Mouse (Mus musculus): Measurements from ENCODE around the gene Foxk2. TPM values are rescaled to one million over a fixed set of nuclear protein-coding genes. Genes with fewer than 3 reads are reported as not detected.

Foxk2 gene
- total RNA-seq (2015), result 24.8 and 28.9 TPM in 2 replicates
- 20.9 and 23.1 TPM in 2 replicates for total RNA-seq (2017)

DNA sequence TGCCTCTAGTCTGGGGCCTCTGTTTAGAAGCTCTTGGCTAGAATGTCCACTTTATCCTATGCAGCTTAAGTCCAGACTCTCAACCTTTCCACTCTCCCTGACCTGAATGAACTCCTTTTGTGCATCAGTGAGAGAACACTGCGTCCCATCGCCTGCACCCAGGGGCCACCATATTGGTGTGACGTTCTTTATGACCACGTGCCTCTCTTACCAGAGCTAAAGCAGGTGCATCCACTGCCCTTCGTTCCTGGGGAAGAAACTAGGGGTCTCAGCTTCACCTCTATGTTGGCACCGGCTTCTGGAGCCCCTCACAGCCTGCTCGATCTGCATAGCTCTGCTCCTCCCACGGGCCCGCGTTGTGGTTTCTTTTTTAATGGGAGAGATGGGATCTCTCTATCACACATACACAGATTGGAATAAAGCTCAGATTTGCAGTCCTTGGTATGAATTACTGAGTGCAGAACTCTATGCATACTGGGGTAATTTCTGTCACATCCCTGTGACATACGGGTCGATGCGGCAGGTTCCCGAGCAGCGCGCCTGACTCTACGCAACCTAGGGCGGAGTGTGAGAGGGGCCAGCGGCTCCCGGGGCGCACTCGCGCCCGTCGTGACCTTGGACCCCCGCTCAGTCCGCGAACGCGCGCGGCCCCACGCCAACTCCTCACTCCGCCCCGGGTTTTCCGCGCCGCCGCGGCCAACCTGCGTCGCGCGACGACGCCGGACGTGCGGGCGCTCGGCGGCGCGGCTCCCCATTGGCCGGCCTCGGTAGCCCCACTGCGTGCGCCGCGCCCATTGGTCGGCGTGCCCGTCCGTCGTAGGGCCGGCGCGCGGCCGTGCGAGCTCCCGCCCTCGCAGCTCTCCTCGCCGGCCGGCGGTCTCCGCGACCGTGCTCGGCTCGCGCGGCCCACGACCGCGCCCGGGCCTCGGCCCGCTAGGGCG, at the start of gene Foxk2:
Gene Foxk2, plus strand, starts transcription at position 831 of the 941 bp plus-strand sequence.
- peak; percentile 96 for ATAC-seq (replicated peaks; ENCODE audit: poor library complexity)

DNA sequence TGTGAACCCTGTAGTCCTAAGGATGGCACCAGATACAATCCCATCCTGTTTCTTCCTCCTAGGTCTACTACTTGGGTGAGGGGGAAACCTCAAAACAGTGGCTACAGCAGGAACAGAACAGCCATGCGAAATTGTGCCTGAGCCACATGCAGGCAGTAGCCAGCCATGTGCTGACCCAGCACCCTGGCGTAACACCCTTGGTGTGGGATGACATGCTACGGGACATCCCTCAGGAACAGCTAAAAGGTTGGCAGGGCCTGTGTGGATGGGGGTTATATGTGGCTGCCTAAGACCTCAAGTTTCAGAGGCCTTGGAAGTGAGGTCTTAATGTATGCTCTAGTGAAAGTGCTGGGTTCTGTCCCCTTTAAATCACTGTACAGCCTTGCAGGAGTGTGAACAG, 43.0 kb upstream of the Foxk2 start:
- ATAC-seq (replicated peaks; ENCODE audit: poor library complexity), result no peak

GRCm38 (mm10) chr11:121219776-121220175, 40.0 kb upstream of the Foxk2 start:
- no peak for ATAC-seq (replicated peaks; ENCODE audit: poor library complexity)

DNA sequence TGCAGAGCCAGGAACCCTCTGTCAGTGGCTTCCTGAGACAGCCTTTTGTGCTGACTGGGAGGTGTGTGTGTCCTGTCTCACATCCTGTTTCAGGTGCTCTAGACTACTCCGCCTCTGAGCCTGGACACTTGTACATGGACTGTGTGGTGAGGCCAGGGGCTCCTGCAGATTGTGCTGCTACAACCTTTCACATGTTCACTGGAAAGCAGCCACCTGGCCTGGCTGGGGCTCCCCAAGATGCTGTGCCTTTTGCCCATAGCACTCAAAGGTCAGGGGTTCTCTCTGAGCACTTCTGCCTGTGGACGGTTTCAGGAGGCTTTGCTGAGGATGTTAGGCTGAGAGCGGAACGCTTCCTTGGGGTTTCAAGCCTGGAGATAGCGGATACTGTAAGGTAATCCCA, 39.0 kb upstream of the Foxk2 start:
- no peak for ATAC-seq (replicated peaks; ENCODE audit: poor library complexity)

- peak; percentile 76 for ATAC-seq (replicated peaks; ENCODE audit: poor library complexity)
Measured at GRCm38 (mm10) chr11:121221321-121222010, 38.3 kb upstream of the Foxk2 start.

- ATAC-seq (replicated peaks; ENCODE audit: poor library complexity), result peak; percentile 45
Measured at GRCm38 (mm10) chr11:121228129-121229017, 31.4 kb upstream of the Foxk2 start.

- peak; percentile 88 for ATAC-seq (replicated peaks; ENCODE audit: poor library complexity)
Measured at GRCm38 (mm10) chr11:121229018-121229439, 30.8 kb upstream of the Foxk2 start, which contains the start of gene Cybc1. TSS of gene Cybc1 (minus strand) at chr11:121229322.

- no peak for ATAC-seq (replicated peaks; ENCODE audit: poor library complexity)
Measured at GRCm38 (mm10) chr11:121231191-121231590, 28.6 kb upstream of the Foxk2 start.

- no peak for ATAC-seq (replicated peaks; ENCODE audit: poor library complexity)
Measured at GRCm38 (mm10) chr11:121231628-121232291, 28.0 kb upstream of the Foxk2 start.

GRCm38 (mm10) chr11:121232706-121233105, 27.1 kb upstream of the Foxk2 start:
- no peak for ATAC-seq (replicated peaks; ENCODE audit: poor library complexity)

GRCm38 (mm10) chr11:121235475-121236238, 24.1 kb upstream of the Foxk2 start:
- ATAC-seq (replicated peaks; ENCODE audit: poor library complexity), result no peak

DNA sequence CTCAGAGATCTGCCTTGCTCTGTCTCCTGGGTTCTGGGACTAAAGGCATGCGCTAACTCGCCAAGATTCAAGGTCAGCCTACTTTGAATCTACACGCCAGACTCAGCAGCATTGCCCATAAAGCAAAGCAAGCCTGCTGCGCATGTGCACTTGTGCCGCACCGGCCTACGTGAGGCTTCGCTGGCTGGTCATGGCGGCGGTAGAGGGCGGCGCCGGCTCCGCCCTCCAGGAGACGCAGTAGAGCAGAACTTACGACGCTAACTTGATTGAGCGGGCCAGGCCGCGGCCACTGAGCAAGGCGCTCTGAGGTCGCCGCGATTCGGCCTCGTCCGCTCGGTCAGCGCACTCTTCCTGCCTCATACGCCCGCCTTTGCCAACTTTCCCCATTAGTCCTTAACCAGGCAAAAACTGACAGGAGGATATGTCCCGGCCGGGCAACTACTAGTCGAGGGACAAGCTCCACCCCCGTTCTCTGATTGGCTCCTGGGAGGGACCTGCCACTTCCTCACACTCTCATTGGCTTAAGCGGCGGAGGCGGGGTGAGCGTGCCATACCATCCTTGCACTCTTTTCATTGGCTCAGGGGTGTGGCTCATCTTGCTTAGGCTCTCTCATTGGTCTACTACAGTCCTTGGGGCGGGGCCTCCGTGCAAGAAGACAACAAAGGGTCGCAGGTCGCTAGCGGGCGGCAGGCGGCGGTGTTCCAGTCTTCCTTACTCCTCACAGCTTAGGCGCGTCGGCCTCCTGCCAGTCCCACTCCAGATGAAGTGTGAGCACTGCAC, 23.0 kb upstream of the Foxk2 start, which contains the start of gene Narf:
Gene Narf, plus strand, starts transcription at position 690 of the 781 bp plus-strand sequence.
- ATAC-seq (replicated peaks; ENCODE audit: poor library complexity), result peak; percentile 83

- peak; percentile 27 for ATAC-seq (replicated peaks; ENCODE audit: poor library complexity)
Measured at GRCm38 (mm10) chr11:121237345-121238128, 22.3 kb upstream of the Foxk2 start.

DNA sequence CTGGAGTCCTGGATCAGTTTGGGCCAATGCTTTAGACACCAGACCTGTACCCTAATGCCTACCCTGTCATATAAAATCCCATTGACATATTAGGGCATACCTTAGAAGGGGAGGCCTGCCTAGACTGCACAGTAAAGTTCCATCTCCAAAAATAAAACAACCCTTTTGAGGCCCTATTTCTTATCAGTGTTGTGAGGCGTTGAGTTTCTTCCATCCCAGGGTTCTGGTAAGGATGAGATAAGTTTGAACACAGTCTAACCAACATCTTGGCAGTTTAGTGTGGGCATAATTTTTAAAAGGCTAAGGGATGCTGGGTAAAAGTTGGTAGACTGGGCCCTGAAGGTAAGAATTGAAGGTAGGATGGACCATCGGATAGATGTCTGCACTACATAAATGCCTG, 20.1 kb upstream of the Foxk2 start:
- ATAC-seq (replicated peaks; ENCODE audit: poor library complexity), result peak; percentile 38

GRCm38 (mm10) chr11:121250196-121250595, 9.6 kb upstream of the Foxk2 start:
- ATAC-seq (replicated peaks; ENCODE audit: poor library complexity), result no peak

GRCm38 (mm10) chr11:121260211-121260906, 569 bp downstream of the Foxk2 start:
- ATAC-seq (replicated peaks; ENCODE audit: poor library complexity), result peak; percentile 30; the same call in 1 of the 2 replicates

- ATAC-seq (replicated peaks; ENCODE audit: poor library complexity), result no peak
Measured at GRCm38 (mm10) chr11:121261074-121261473, 1.3 kb downstream of the Foxk2 start.
